ENCODE assay signal across 8 mouse cellular contexts in genomic region chr13:62919647-62920341, GRCm38 (mm10). TPM values are rescaled to one million over a fixed set of nuclear protein-coding genes. Genes with fewer than 3 reads are reported as not detected.
DNase-seq lines count a peak whose midpoint lies in the region; TF ChIP-seq lines count a peak whose summit lies in the region.
"Had no signal": no experiment of that assay in that cellular context is flagged by ENCODE, and none has a peak within 500 bp of the region (broad histone marks: within the 10 kb centered on the region; RNA-seq: fewer than 3 reads in every experiment).

No protein-coding gene starts in this region.

- in situ Hi-C loops in CH12.LX (cut with MboI; ENCODE audit: low pct_ligation_motif_present, low pct_unique_long_range_greater_than_20kb, low sequenced_read_pairs), result no loop called here

- peak; percentile 74 for DNase-seq in CH12.LX (ENCODE audit: extremely low read depth)
- peak; percentile 54 for DNase-seq in T-cell, adult 2 months (ENCODE audit: low spot score)
- peak; percentile 78 to 79 for DNase-seq in cerebellum, postnatal 36 days
- DNase-seq in gastrocnemius, postnatal 25 days, result peak; percentile 20
- DNase-seq in layer of hippocampus, postnatal 36 days, result peak; percentile 66 to 77
- DNase-seq in mesoderm, embryonic 11.5 days (ENCODE audit: low read depth, low spot score), result peak; percentile 79
- DNase-seq in spleen, postnatal 10 days (ENCODE audit: low spot score in 2 of 2), result peak; percentile 65 to 88

- H3K4me1 ChIP-seq in CH12.LX (ENCODE audit: control insufficient read depth in 1 of 2, insufficient read depth in 2 of 2), result no peaks in the 10 kb centered on the region

- H3K4me3 ChIP-seq in CH12.LX (replicated peaks in 1 of 3; ENCODE audit: low read depth in 2 of 3, low read length in 2 of 3, poor library complexity in 1 of 3), result no peak overlapping the region
- H3K4me3 ChIP-seq: myocyte had no signal

- no peak overlapping the region for H3K9ac ChIP-seq in CH12.LX (ENCODE audit: insufficient read depth, low read depth)

- peaks cover 2% of the 10 kb centered on the region for H3K9me3 ChIP-seq in CH12.LX (replicated peaks; ENCODE audit: low read length)

- 0 out of 2 replicates have a peak overlapping the region, but pooled peaks have one; percentile 40 for H3K4me2 ChIP-seq in CH12.LX (ENCODE audit: insufficient read depth, low read depth, poor library complexity, severe bottlenecking)

- no peaks in the 10 kb centered on the region for H3K36me3 ChIP-seq in CH12.LX (replicated peaks in 1 of 2; ENCODE audit: control insufficient read depth in 1 of 2, insufficient read depth in 1 of 2, low read length in 1 of 2)

- no peaks in the 10 kb centered on the region for H3K27me3 ChIP-seq in CH12.LX (replicated peaks)

- dilution Hi-C loops in CH12.LX (cut with MboI; ENCODE audit: extremely low pct_ligation_motif_present, extremely low pct_unique_long_range_greater_than_20kb, low sequenced_read_pairs), result no loop called here

- peak; percentile 77 for TF ChIP-seq RAD21 in CH12.LX (IDR thresholded peaks at IDR 0.05; ENCODE audit: low read depth, low read length)

- no peak for TF ChIP-seq POLR2A in CH12.LX (IDR thresholded peaks at IDR 0.05; ENCODE audit: low read depth, low read length)

- no peak overlapping the region for H3K27ac ChIP-seq in CH12.LX (ENCODE audit: insufficient read depth, low read depth)

- no peak for TF ChIP-seq EP300 in CH12.LX (IDR thresholded peaks at IDR 0.05; ENCODE audit: low read length)

- peak; percentile 31 to 79 for TF ChIP-seq CTCF in CH12.LX (conservative IDR thresholded peaks at IDR 0.05 in 1 of 2, IDR thresholded peaks at IDR 0.05 in 1 of 2; ENCODE audit: low read depth in 2 of 2, low read length in 2 of 2)

- H3K79me2 ChIP-seq in CH12.LX (replicated peaks; ENCODE audit: control insufficient read depth, extremely low read depth, insufficient read depth, poor library complexity, severe bottlenecking), result no peaks in the 10 kb centered on the region

TF ChIP-seq in CH12.LX, 34 proteins besides CTCF, POLR2A, EP300 and RAD21:
- TF ChIP-seq USF2 (conservative IDR thresholded peaks at IDR 0.05; ENCODE audit: low read depth, low read length) (no peak), POLR2AphosphoS2 (IDR thresholded peaks at IDR 0.05; ENCODE audit: low read depth, low read length) (no peak), JUN (IDR thresholded peaks at IDR 0.05; ENCODE audit: insufficient read depth, low read depth, low read length) (no peak), MYC (IDR thresholded peaks at IDR 0.05; ENCODE audit: low read depth, low read length) (peak; percentile 76), MAX (IDR thresholded peaks at IDR 0.05; ENCODE audit: low read length) (peak; percentile 55; the same call in 1 of the 2 replicates), ZNF384 (IDR thresholded peaks at IDR 0.05; ENCODE audit: low read depth, low read length) (peak; percentile 87), ZC3H11A (IDR thresholded peaks at IDR 0.05; ENCODE audit: low read depth, low read length) (peak; percentile 2; the same call in 1 of the 2 replicates), SMC3 (IDR thresholded peaks at IDR 0.05; ENCODE audit: low read depth, low read length) (peak; percentile 73)

RNA-seq across cellular contexts. Expression of gene Fbp1, which starts 31.7 kb away (rescaled TPM):
- total RNA-seq in CH12.LX (2012; rRNA removed), result not detected in 2 replicates
- not detected in 2 replicates for total RNA-seq in CH12.LX (2014; rRNA removed)
- polyA plus RNA-seq in CH12.LX (2012; ENCODE audit: insufficient read length, low read depth), result not detected in 2 replicates
- not detected for total RNA-seq in gastrocnemius, postnatal 25 days (2021)
- under 1 TPM in 1 of 2 experiments, not detected in 1; 0.40 TPM for total RNA-seq in layer of hippocampus, postnatal 36 days (2021)
- polyA plus RNA-seq: myocyte had no signal

RNA-seq across cellular contexts. Expression of gene 2010111I01Rik, which starts 44.9 kb away (rescaled TPM):
- 19.8 and 23.3 TPM in 2 replicates for total RNA-seq in CH12.LX (2012; rRNA removed)
- total RNA-seq in CH12.LX (2014; rRNA removed), result 14.4 and 15.8 TPM in 2 replicates
- 13.3 and 18.8 TPM in 2 replicates for polyA plus RNA-seq in CH12.LX (2012; ENCODE audit: insufficient read length, low read depth)
- 10 to 100 TPM; 61.5 to 67.5 TPM for total RNA-seq in gastrocnemius, postnatal 25 days (2021)
- total RNA-seq in layer of hippocampus, postnatal 36 days (2021), result 10 to 100 TPM; 76.8 to 92.7 TPM

Comparison
In these comparisons a context has a peak if more than half of its experiments do, and no peak if none do; other contexts are left out.
1. DNase-seq: peak in every context shown above with its lines; median percentile 79 in mesoderm, embryonic 11.5 days; 78 in cerebellum, postnatal 36 days; 76 in spleen, postnatal 10 days; 74 in CH12.LX; 72 in layer of hippocampus, postnatal 36 days; 54 in T-cell, adult 2 months; 20 in gastrocnemius, postnatal 25 days.